Mouse (Mus musculus) inflammation-experienced regulatory T-cells, adult 6 months (primary cell): ENCODE results near the gene Otog. TPM values are rescaled to one million over a fixed set of nuclear protein-coding genes. Genes with fewer than 3 reads are reported as not detected.

ENCODE experiments used
- ATAC-seq: one replicate; pipeline ENCODE4 v1.8.0; 2017
- polyA plus RNA-seq, 3 experiments: library from polyadenylated mRNA; unstranded; fragments of 100-300 nt; shearing (Covaris generic); gene quantifications; one replicate each; pipeline ENCODE4 v1.2.1; 2017

Gene Otog
- polyA plus RNA-seq, 3 experiments from 2014 or later, result not detected

DNA sequence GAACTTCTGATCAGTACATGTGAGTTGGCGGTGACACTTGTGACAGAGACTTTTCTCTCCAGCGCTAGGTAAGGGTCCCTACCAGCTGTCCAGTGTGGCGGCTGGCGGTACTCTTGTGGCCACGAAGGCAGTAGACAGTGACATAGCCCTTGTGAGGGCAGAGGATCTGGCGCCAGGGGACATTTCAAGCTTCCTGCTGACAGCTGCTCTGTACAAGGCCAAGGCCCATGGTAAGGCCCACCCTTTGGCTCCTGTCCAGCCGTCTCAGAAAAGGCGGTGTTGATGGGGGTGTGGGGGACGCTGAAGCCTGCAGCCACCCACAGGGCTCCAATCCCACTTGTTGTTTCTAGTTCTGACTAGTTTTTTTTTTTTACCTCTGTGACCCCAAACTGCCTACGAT lies 42.9 kb downstream of the Otog start:
- ATAC-seq, result no peak

DNA sequence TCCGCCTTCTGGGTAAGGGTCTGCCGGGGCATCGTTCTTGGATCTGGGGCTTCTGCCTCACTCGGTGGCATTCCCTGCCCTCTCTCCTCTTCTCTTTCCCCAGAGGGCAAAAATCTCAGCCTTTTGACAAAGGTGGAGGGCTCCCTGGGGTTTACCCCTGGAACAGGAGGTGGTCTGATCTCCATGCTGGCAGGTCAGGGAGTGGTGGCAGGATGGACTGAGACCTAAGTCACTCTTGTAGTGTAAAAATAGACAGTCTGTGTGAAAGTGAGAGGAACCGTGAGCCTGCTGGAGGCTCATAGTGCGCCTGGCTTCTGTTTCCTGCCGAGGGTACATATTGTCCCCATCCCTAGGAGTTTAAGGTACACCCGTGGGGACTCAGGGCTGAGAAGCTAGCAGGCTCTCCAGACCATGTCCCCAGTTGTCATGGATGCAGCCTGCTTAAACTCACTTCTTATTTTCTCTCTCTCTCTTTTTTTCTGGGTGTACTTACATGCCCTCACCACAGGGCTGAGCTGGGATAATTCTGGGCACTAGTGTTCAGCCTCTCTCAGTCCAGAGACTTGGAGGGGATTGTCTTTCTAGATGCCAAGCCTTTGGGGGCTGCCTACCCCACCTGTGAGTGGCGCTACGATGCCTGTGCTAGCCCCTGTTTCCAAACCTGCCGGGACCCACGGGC lies 44.5 kb downstream of the Otog start:
- ATAC-seq, result no peak

DNA sequence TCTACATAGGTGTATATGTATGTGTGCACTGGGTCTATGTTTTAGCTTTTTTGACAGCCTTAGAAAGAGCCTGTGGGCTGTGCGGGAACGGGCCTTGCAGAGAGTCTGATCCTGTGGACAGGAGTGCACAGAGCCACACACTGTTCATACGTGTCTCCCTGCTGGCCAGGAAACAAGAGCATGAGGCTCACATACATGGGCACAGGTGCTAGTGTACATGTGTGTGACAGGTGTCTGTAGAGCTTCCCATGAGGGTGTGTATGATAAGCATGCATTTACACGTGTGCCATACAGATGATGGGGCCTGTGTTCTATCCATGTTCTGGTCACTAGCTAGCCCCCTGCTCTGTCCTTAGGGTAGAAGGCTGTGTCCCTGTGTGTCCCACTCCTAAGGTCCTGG lies 45.6 kb downstream of the Otog start:
- no peak for ATAC-seq

DNA sequence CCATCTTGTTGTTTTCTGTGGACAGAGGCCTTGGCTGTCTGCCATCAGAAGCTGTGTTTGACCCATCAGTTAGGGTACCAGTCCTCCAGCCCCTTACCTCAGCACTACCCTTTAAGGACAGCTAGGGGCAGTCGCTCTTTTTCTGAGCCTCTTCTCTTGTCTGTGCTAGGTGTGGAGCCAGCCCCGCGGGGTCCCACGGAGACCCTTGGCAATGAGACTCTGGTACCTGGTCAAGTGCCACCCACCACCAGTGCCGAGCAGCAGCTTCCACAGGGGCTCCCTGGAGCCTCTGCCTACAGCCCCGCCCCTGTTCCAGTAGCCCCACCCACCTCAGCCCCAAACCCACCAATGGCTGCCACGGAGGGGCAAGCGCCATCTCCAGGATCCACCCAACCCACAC lies 46.3 kb downstream of the Otog start:
- no peak for ATAC-seq

DNA sequence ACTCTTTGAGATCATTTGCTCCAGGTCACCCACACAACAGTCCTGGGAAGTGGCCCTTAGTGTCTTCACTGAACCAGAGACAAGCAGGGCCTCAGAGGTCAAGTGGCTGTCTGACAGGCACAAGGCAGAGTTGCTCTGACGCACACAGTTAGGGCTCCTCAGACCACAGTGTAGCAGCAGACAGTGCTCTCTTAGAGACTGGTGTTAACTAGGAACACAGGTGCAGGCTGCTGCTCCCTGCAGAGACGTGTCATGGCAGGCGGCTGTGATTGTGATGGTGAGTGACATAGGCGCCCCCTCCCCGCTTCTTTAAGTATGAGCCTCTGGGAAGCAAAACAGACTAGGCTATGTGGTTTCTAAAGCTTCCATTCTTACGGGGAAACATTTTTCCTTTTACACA lies 55.5 kb downstream of the Otog start:
- no peak for ATAC-seq

DNA sequence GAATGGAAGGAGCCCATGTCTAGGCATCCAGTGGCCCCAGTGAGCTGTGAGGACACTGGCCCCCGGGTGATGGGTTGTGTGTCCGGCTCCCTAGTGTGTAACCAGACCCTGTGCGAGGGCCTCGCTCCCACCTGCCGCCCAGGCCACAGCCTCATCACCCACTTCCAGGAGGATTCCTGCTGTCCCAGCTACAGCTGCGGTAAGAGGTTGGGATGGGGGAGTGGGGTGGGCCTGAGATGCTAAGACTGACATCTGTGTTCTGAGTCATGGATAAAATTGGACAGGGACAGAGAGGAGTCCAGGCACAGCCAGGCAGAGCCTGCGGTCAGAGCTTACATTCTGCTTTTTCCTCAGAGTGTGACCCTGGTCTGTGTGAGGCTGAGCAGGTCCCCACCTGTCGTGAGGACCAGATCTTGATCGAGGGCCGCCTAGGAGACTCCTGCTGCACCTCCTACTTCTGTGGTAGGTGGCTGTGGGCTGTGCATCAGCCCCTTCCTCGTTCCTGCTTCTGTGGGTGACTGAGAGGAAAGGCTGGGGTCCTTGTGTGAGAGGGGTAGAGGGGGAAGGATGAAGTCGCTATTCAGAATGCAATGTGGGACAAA lies 60.3 kb downstream of the Otog start:
- no peak for ATAC-seq

DNA sequence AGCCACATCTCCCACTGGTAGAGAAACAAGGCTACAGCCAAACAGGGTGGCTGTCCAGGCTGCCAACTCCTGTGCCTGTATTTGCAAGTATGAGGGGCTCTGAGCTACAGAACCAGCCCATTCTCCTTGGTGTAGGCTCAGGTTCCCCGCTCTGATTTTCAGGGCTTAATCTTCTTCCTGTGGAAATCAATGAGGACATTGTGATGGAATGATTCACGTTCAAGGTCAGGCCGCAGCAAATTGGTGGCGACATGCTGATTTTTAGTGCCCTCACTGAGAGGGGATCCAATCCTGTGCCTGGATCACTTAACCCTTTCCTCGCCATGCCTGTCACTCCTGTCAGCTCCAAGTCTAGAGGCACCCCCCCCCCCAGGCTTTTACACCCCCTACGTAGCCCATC lies 72.7 kb downstream of the Otog start:
- no peak for ATAC-seq

DNA sequence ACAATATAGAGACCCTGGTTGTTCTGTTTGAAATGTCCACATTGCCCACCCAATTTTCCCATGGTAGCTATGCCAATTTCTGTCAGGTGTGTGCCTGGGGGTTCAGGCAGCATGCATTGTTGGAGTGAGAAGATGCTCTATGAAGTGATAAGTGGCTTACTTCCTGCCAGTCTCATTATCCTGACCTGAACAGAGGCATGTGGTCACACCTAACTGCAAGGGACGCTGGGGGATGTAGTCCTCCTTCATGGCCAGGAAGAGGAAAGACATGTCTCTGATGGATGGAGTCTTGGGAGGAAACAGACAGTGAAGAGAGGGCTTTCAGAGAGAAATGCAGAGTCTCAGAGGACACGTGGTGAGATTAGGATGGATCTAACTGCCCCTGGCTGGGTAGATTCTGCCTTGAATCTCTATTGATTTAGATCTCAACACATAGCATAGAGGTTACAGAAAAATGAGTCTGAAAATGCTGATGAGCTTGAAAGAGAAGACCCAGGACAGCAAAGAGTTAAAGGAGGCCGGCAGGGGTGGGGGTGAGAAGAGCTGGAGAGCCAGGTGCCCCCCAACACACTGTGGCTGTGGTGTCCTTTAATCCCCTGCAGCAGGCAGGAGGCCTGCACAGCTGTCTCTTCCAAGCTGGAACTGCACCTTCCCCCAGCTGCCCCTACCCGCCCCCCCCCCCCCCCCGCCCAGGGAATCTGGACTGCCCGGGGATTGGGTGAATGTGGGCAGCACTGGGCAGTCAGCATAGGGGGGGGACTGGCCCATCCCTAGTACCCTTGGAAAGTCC lies 73.6 kb downstream of the Otog start:
- no peak for ATAC-seq

DNA sequence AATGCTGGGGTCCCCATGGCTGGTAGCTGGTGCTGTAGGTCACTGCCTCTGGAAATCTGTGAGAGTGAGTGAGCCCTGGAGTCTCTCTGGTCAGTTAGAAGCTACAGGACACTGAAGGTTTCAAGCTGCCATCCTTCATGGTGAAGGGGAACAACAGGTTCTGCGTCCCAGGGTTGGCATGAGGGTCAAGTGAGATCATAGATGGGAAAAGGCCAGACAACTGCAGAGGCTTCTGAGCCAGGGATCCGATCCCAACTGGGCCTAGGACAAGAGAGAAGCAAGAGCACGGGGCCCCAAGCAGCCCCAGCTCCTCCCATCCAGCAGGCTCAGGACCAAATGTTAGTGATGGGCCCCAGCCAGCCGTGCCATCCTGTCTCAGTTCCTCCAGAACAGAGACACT lies 74.9 kb downstream of the Otog start:
- no peak for ATAC-seq

DNA sequence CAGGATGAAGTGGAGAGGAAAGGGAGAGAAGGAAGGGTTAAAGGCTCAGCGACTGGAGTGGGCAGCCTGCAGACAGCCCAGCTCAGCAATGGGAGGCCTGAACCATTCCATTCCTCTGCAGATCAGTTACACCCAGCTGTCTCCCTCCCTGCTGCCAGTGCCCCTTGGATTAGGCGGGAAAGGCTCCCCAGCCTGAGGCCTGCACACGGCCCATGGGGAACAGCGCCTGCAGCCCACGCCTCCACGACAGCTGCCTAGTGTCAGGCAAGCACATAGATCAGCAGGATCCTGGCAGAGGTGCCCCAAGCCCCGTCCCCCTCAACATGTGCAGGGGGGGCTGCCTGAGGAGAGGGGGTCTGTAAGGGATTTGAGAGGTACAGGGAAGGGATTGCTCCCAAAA lies 76.2 kb downstream of the Otog start:
- no peak for ATAC-seq

DNA sequence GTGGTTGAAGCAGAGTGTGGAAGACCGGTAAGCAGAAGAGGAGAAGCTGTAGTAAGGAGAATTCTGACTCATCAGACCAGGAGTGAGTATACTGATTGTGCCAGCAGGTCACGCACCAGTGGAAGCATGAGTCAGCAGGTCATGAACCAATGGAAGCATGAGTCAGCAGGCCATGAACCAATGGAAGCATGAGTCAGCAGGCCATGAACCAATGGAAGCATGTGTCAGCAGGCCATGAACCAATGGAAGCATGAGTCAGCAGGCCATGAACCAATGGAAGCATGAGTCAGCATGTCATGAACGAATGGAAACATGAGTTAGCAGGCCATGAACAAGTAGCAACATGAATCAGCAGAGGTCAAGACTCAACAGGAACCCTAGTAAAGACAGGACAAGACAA lies 80.5 kb downstream of the Otog start:
- ATAC-seq, result no peak

DNA sequence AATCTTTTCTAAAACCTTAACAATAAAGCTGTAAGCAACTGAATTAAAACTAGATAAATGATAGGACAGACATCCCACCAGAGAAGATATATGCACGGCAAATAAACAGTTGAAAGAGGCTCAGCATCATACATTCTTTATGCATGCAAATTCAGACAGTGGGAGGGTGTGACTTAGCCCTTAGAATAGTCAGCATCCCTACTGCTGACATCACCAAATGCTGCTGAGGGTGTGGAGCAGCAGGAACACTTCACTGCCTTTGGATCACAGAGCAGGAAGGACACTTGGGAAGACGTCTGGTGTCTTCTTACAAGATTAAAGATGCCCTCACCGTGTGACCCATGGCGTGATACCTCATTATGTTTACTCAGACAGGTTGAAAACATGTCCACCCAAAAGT lies 87.1 kb downstream of the Otog start:
- no peak for ATAC-seq

DNA sequence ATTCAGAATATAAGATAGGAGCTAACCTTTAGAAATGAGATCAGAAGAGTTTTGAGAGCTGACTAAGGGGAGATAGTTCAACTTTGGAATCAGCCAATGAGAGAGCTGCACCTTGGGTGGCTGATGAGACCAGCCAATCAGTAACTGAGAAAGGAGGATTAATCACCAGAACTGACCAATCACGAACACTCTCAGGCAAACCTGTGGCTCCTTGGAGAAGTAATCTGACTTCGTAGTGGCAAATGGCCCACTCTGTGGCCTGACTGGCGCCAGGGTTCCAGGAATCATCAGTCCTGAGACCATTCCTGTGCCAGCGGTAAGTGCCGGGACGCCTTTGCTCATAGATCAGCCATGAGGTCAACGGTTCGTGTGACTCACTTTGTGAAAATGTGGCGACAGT lies 96.6 kb downstream of the Otog start:
- ATAC-seq, result no peak

DNA sequence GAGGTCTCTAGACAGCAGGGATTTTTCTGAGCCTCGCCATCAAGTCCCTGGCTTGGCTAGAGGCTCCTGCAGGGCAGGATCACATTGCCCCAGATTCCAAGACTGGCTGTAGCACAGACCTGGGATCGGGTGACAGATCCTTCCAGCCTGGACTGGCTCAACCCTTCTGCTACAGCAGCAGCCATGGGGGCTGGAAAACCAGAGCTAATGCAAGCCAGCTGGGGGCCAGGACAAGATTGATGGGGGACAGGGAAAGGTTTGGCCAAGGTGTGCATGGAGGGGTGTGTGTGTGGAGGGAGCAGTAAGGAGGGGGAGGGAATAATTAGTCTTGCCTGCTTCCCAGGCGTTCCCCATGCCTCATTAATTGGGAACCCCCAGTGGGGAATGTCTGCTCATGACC lies 99.0 kb downstream of the Otog start:
- ATAC-seq, result no peak

DNA sequence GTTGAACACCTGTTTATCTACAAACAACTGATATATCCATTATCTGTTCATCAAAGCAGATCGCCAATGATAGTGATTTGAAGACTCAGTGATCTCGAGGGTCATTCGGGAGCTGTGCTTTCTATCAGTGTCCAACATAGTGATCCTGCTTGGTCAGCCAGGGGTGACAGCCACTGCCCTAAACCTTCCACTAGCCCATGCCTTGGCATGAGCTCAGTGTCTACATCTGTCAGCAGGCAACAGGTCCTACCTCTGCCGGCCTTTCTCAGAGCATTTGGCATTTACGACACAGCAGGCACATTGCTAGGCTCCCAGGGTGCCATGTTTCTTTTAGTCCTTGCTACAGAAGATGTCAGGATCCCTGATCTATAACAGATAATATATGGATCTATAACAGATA lies 99.5 kb downstream of the Otog start:
- ATAC-seq, result no peak

DNA sequence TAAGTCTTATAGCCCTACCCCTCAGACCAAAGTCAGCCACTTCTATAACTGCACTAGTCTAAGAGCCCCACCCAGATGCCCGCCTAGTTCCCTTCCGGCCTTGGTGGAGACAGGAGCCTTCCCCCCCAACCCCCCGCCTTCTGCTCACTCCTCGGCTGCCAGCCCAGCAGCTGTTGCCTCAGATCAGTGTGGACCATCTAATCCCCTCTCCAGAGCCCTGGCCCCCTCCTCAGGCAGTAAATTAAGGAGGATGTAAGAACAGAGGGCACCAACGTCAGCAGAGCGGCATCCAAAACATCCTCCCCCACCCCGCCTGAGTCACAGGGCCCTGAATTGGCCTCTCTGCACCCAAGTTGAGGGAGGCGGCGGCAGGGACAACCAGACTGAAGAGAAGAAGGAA lies 100.7 kb downstream of the Otog start:
- ATAC-seq, result no peak

DNA sequence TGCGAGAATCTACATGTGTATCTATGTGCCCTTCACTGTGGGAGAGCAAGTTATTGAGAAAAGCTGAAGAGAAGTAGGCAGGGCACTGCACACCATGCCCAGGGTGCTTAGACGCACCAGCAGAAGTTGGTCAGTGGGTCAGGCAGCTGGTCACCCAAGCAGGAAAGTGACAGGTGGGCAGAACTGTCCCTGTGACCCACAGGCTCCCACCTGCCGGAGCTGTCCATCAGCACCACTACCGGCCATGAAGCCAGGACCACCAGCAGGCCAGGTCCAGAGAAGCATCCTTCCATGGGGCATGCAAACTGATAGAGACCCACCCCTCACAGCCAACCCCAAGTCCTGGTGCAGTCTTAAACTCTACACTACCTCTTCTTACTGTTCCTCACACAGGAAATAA lies 106.9 kb downstream of the Otog start:
- ATAC-seq, result no peak

DNA sequence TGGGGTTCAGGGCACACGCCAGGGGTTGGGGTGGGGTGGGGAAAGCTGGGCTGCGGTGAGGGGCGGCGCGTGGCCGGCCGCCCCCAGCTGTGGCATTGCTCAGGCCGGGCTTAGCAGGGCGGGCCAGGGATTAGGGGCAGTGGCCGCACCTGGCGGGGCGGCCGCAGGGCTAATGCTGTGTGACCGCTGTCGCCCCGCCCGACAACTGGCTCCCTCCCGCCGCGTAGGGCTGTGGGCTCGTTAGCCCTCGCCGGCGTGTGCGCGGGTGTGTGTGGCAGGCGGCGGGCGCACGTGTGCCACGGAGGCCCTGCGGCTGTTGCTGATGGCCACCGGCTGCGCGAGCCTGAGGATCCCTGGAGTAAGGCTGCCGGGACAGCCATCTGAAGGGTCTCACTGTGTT lies 108.0 kb downstream of the Otog start:
- no peak for ATAC-seq

DNA sequence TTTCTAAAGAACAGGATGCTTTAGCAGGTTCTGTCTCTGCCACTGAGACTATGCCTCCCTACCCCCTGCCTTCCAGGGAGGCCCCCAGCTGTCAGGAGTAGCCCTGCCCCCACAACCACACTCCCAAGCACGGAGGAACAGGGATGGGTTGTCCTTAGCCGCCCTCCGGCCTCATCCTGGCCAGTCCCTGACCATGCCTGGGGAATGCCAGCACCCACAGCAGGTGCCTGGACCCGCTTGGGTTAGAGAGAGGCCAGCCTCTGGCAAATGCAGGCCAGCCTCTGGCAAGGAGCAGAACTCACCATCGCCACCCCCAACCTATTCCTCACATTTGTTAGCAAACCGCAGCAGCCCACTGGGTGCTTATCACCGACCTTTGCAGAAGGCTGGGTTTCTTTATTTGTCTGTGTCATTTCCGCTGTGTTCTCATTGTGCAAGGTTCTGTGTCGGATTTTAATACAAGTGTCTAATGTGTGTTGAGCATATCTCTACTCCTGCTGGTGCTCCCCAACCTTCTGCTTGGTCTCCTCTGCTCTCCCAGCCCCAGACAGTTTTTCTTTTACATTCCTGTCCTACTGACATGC lies 109.4 kb downstream of the Otog start:
- ATAC-seq, result no peak

DNA sequence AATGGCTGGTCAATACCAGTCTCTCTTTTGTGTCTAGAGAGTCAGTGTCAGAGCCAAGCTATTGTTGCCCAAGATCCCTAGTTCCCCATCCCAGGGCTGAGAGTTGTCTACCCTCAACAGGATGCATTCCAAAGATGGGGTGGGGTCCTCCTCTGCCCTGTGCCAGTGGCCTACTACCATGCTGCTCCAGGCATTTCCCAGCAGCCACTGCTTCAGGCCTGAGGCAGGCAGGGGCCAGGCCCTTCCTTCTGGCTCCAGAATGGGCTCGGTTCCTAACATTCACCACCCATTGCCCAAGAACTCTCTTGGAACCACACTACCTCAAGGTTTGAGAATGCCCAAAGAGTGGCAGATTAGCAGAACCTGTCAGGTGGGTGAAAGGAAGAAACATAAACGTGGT lies 112.0 kb downstream of the Otog start:
- ATAC-seq, result no peak

DNA sequence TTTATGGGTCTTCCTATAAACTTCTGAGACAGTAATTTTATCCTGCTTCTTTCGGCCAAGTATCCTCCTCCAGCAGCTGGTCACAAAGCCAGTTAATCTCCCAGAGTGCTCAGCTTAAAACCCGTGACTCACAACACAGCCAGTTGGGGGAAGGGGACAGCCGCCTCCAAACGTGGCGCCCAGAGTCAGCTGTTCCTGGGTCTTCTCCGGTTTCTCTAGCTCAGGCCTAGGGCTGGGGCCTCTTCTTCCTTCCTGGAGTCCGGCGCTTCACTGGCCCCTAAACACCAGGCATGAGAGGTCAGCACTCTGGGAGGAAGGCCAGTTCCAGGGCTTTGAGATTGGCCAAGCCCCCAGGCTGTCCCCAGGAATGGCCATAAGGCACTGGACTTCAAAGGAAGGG lies 112.4 kb downstream of the Otog start:
- no peak for ATAC-seq

DNA sequence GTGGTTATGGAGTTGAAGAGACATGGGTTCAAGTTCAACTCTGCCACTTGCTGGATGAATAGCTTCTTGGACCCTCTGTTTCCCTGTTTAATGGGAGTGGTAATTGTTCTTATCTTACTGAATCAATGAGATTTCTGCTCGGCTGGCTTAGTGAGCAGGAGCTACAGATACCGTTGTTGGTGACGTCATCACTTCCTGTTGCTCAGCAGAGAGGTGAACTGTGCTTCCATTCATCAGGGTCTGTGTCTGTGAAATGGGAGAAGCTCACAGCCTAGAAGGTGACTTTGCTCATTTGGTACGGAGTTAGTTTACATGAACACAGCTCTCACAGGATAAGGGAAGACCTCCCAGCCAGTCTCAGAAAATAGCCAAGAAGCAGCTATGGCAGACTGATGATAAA lies 113.1 kb downstream of the Otog start:
- no peak for ATAC-seq
